Mouse (Mus musculus) gonadal fat pad, adult 2 months (tissue): ENCODE data around the gene Sh3pxd2b. TPM values are rescaled to one million over a fixed set of nuclear protein-coding genes. Genes with fewer than 3 reads are reported as not detected.
A peak's percentile ranks its signal among the peaks of the same experiment; 100 is the strongest.

Source experiments
- DNase-seq: peaks from one replicate; pipeline ENCODE4 v3.0.0-alpha.2; 2012; ENCODE audit warnings: low read depth
- polyA plus RNA-seq: library from polyadenylated mRNA; depleted of rRNA; stranded (reverse); fragments of >200 nt; gene quantifications from 2 replicates; pipeline ENCODE4 v1.2.3, GENCODE M21; 2012

Sh3pxd2b gene
- polyA plus RNA-seq, 1 experiment, result 11.7 TPM

- DNase-seq, result no peak
Observed at GRCm38 (mm10) chr11:32373266-32374026, 25.8 kb downstream of the Sh3pxd2b start.

- DNase-seq, result no peak
Observed at GRCm38 (mm10) chr11:32374027-32374589, 26.5 kb downstream of the Sh3pxd2b start.

GRCm38 (mm10) chr11:32375104-32375535, 27.5 kb downstream of the Sh3pxd2b start:
- DNase-seq, result no peak

- no peak for DNase-seq
Observed at GRCm38 (mm10) chr11:32376086-32376485, 28.5 kb downstream of the Sh3pxd2b start.

GRCm38 (mm10) chr11:32379910-32380309, 32.3 kb downstream of the Sh3pxd2b start:
- no peak for DNase-seq

- no peak for DNase-seq
Observed at GRCm38 (mm10) chr11:32383341-32384134, 35.9 kb downstream of the Sh3pxd2b start.

- no peak for DNase-seq
Observed at GRCm38 (mm10) chr11:32384135-32384801, 36.6 kb downstream of the Sh3pxd2b start.

GRCm38 (mm10) chr11:32386043-32386442, 38.4 kb downstream of the Sh3pxd2b start:
- DNase-seq, result no peak

GRCm38 (mm10) chr11:32388064-32388463, 40.4 kb downstream of the Sh3pxd2b start:
- DNase-seq, result no peak

- DNase-seq, result no peak
Observed at GRCm38 (mm10) chr11:32393095-32393494, 45.5 kb downstream of the Sh3pxd2b start.

GRCm38 (mm10) chr11:32395791-32396190, 48.2 kb downstream of the Sh3pxd2b start:
- no peak for DNase-seq

GRCm38 (mm10) chr11:32398446-32398845, 50.8 kb downstream of the Sh3pxd2b start:
- no peak for DNase-seq

- DNase-seq, result no peak
Observed at GRCm38 (mm10) chr11:32399261-32399660, 51.6 kb downstream of the Sh3pxd2b start.

GRCm38 (mm10) chr11:32402712-32403111, 55.1 kb downstream of the Sh3pxd2b start:
- no peak for DNase-seq

- peak; percentile 23 for DNase-seq
Observed at GRCm38 (mm10) chr11:32404708-32405107, 57.1 kb downstream of the Sh3pxd2b start.

GRCm38 (mm10) chr11:32407863-32408262, 60.2 kb downstream of the Sh3pxd2b start:
- DNase-seq, result no peak

GRCm38 (mm10) chr11:32409052-32409451, 61.4 kb downstream of the Sh3pxd2b start:
- no peak for DNase-seq

- DNase-seq, result no peak
Observed at GRCm38 (mm10) chr11:32409823-32410562, 62.4 kb downstream of the Sh3pxd2b start.

- no peak for DNase-seq
Observed at GRCm38 (mm10) chr11:32420001-32420400, 72.4 kb downstream of the Sh3pxd2b start.

GRCm38 (mm10) chr11:32423311-32423710, 75.7 kb downstream of the Sh3pxd2b start:
- no peak for DNase-seq

- no peak for DNase-seq
Observed at GRCm38 (mm10) chr11:32424600-32424999, 77.0 kb downstream of the Sh3pxd2b start.
